In genomic region chr16:3231566-3231965, GRCm38 (mm10) we compare ENCODE assay signal across 9 mouse cellular contexts.
DNase-seq lines count a peak whose midpoint lies in the region; ATAC-seq and TF ChIP-seq lines count a peak whose summit lies in the region.
"Had no signal": no experiment of that assay in that cellular context is flagged by ENCODE, and none has a peak within 500 bp of the region (broad histone marks: within the 10 kb centered on the region; RNA-seq: fewer than 3 reads in every experiment).

No protein-coding gene starts in this region.

- TF ChIP-seq CTCF in MEL (IDR thresholded peaks at IDR 0.05 in 2 of 3, conservative IDR thresholded peaks at IDR 0.05 in 1 of 3; ENCODE audit: control insufficient read depth in 1 of 3, insufficient read depth in 1 of 3, low read depth in 2 of 3, low read length in 3 of 3, poor library complexity in 1 of 3, severe bottlenecking in 1 of 3): no peak

- H3K79me2 ChIP-seq in MEL (ENCODE audit: control insufficient read depth, insufficient read depth, low read length, poor library complexity): no peaks in the 10 kb centered on the region

- no peak for TF ChIP-seq EP300 in MEL (IDR thresholded peaks at IDR 0.05; ENCODE audit: low read depth in 1 of 2, low read length in 2 of 2)

- H3K9me3 ChIP-seq in heart, embryonic 12.5 days (replicated peaks): peaks cover 53% of the 10 kb centered on the region
- no peaks in the 10 kb centered on the region for H3K9me3 ChIP-seq in MEL (replicated peaks; ENCODE audit: insufficient read depth, low read length)
- peaks cover 52% of the 10 kb centered on the region for H3K9me3 ChIP-seq in hindbrain, embryonic 12.5 days (replicated peaks)

- no peaks in the 10 kb centered on the region for H3K27me3 ChIP-seq in heart, embryonic 12.5 days (replicated peaks)
- no peaks in the 10 kb centered on the region for H3K27me3 ChIP-seq in MEL (ENCODE audit: control insufficient read depth in 1 of 2, insufficient read depth in 2 of 2, low read length in 2 of 2)
- H3K27me3 ChIP-seq in hindbrain, embryonic 12.5 days: no peaks in the 10 kb centered on the region

- ATAC-seq in heart, embryonic 12.5 days (ENCODE audit: insufficient number of reproducible peaks, low FRiP score): peak; percentile 51; the same call in 1 of the 2 replicates
- peak; percentile 62 for ATAC-seq in hindbrain, embryonic 12.5 days (ENCODE audit: low FRiP score)
- peak; percentile 32 for ATAC-seq in megakaryocyte progenitor cell, adult 5-6 weeks (replicated peaks; ENCODE audit: poor library complexity)

- H3K4me1 ChIP-seq in heart, embryonic 12.5 days (replicated peaks): no peaks in the 10 kb centered on the region
- no peaks in the 10 kb centered on the region for H3K4me1 ChIP-seq in MEL (ENCODE audit: control insufficient read depth in 1 of 2, insufficient read depth in 2 of 2, low read length in 2 of 2)
- H3K4me1 ChIP-seq in hindbrain, embryonic 12.5 days: no peaks in the 10 kb centered on the region

- H3K36me3 ChIP-seq in heart, embryonic 12.5 days: no peaks in the 10 kb centered on the region
- H3K36me3 ChIP-seq in MEL (ENCODE audit: control insufficient read depth in 1 of 2, insufficient read depth in 2 of 2, low read length in 2 of 2): no peaks in the 10 kb centered on the region
- 0 out of 2 replicates have a peak, but pooled peaks cover 4% of the 10 kb centered on the region for H3K36me3 ChIP-seq in hindbrain, embryonic 12.5 days

- H3K4me3 ChIP-seq in heart, embryonic 12.5 days: no peak overlapping the region
- H3K4me3 ChIP-seq in MEL (ENCODE audit: control insufficient read depth in 1 of 2, insufficient read depth in 1 of 2, low read depth in 2 of 2, low read length in 2 of 2): no peak overlapping the region
- H3K4me3 ChIP-seq in hindbrain, embryonic 12.5 days: no peak overlapping the region

- no peak for TF ChIP-seq POLR2A in MEL (IDR thresholded peaks at IDR 0.05; ENCODE audit: control insufficient read depth in 1 of 2, insufficient read depth in 1 of 2, low read depth in 1 of 2, low read length in 2 of 2, poor library complexity in 1 of 2)

- 59% methylated on average over 3 of the region's 3 CpGs for WGBS in heart, embryonic 12.5 days
- WGBS in hindbrain, embryonic 12.5 days: 74% methylated on average over 3 of the region's 3 CpGs

- no peak for DNase-seq in heart, postnatal 10 days
- DNase-seq in MEL (ENCODE audit: low read depth, low spot score): peak; percentile 24
- DNase-seq in spleen, adult 12 weeks (ENCODE audit: low spot score): no peak
- no peak for DNase-seq in layer of hippocampus, postnatal 14 days (ENCODE audit: low spot score in 2 of 2)
- DNase-seq in frontal cortex, postnatal 25 days (ENCODE audit: low spot score in 2 of 2): no peak

- TF ChIP-seq RAD21 in MEL (IDR thresholded peaks at IDR 0.05; ENCODE audit: low read depth, low read length): no peak

- no peak overlapping the region for H3K4me2 ChIP-seq in heart, embryonic 12.5 days
- no peak overlapping the region for H3K4me2 ChIP-seq in hindbrain, embryonic 12.5 days (replicated peaks)

- H3K27ac ChIP-seq in heart, embryonic 12.5 days (ENCODE audit: poor library complexity, severe bottlenecking): no peak overlapping the region
- no peak overlapping the region for H3K27ac ChIP-seq in MEL (ENCODE audit: control insufficient read depth, low read depth, low read length)
- no peak overlapping the region for H3K27ac ChIP-seq in hindbrain, embryonic 12.5 days
- H3K27ac ChIP-seq: kidney, postnatal 0 days had no signal

- H3K9ac ChIP-seq in heart, embryonic 12.5 days: no peak overlapping the region
- no peak overlapping the region for H3K9ac ChIP-seq in MEL (ENCODE audit: control insufficient read depth, low read depth, low read length, poor library complexity, severe bottlenecking)
- no peak overlapping the region for H3K9ac ChIP-seq in hindbrain, embryonic 12.5 days

- intact Hi-C loops in heart, postnatal 10 days (cut with DNase I): no loop called here

TF ChIP-seq in MEL, 35 proteins besides CTCF, POLR2A, EP300 and RAD21:
- TF ChIP-seq POLR2AphosphoS5 (IDR thresholded peaks at IDR 0.05; ENCODE audit: borderline replicate concordance, low read depth, low read length): peak; percentile 16; the same call in 1 of the 2 replicates
- no peak for TF ChIP-seq MAX (IDR thresholded peaks at IDR 0.05; ENCODE audit: low read length)
- no peak for TF ChIP-seq POLR2AphosphoS2 (IDR thresholded peaks at IDR 0.05; ENCODE audit: low read length)
